Mouse (Mus musculus) kidney, postnatal 4 days (tissue): ENCODE measurements at regions not wholly inside any gene's neighbourhood (a gene's known extent, or its start where the extent isn't known, plus 50 kb on each side); places are given as distances from the start of the nearest gene placed in this dataset.

Experiments
- DNase-seq, 2 experiments: peaks; one replicate each; pipeline ENCODE4 v3.0.0; 2021; ENCODE audit warnings: mixed read lengths in 2 of 2

- peak in 1 of 2 experiments; percentile 17 for DNase-seq
Observed at GRCm38 (mm10) chr3:102311482-102312225, 107.2 kb upstream of the Vangl1 start.

GRCm38 (mm10) chr3:102310243-102310642, 105.8 kb upstream of the Vangl1 start:
- peak in 1 of 2 experiments; percentile 17 for DNase-seq

DNA sequence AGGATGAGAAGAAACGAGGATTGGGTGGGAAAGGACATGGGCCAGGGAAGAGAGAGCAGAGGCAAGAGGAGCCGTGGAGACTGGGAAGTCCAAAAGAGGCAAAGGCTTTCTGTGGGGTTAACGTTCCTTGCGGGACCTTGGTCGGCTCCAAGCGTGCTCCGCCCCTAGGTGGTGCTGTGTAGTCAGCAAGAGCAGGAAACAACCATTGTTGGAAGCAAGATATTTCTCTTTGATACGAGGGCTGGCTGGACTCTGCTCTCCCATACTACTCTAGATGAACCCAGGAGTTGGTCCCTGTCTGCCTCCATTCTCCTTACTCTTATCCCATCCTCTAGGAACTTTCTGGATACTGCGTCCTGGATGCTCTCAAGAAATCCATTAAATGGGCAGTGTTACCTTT, 105.3 kb upstream of the Vangl1 start:
- peak; percentile 90 to 91 for DNase-seq

GRCm38 (mm10) chr3:102307656-102308055, 103.2 kb upstream of the Vangl1 start:
- no peak for DNase-seq

DNA sequence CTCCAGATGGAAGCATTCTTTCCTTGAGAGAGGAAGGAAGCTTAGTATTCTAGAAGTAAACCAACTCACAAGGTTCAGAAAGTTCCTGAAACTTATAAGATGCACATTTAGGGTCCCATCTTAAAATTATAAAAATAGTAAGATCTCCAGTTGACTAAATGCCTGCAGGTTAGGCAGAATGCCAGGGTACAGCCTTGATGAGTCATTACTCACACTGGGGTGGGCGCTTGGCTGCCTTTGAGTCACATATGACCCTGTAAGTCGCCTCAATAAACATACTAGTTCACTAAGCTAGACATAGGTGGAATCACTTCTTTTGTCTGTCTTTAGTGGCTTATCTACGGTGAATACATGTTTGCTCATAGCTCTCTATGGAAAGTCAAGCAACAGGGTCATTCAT, 87.9 kb upstream of the Vangl1 start:
- DNase-seq: no peak

GRCm38 (mm10) chr3:102281983-102282382, 77.5 kb upstream of the Vangl1 start:
- peak in 1 of 2 experiments; percentile 14 for DNase-seq

DNA sequence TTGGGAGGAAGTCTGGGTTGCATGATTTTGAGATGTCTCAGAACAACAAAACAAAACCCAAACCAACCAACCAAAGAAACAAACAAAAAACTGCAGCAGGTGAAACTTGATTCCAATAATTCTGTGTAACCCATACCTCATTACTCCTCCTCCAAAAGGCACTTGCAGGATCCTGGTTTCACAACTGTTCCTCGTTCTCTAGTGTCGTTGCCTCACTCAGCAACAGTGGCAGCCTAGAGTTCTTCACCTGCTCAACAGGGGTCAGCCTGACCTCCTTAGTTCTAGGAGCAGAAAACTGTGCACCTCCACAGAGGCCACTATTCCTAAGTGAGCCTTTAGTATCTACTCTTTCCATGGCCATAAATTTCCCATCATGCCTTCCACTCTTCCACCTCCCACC, 72.3 kb upstream of the Vangl1 start:
- DNase-seq: no peak

- DNase-seq: no peak
Observed at GRCm38 (mm10) chr3:102276283-102276682, 71.8 kb upstream of the Vangl1 start.

DNA sequence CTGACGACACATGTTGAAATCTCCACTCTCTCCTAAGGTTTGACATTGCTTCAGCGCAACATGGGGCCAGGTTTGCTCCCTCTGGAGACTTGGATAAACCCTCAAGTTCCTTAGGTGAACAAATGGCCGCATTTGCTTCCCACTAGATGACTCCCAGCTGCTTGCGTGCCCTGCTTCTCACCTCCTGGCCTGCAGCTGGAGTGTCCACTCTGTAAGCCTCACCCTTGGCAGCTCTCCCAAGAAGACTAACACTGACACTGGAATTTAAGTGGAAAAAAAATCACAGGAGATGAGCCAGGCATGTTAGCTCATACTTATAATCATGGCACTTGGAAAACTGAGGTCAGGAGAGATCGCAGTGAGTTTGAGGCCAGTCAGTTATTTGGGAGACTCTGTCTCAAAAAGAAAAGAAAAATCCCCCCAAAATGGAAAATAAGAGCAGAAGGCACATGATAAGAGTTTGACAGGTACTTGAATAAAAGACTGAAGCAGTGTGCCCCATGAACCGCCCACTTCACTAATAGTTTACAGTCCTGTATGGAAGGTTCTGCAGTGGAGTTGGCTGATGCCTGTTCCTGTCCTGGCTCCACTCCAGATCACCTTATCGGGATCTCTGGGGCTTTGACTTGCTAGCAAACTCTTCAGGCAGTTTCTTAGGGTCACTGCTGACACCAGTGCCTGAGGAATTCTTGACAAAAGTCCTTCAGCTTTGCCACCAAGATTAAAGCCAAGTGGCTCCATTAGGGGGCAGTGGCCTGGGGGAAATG, 70.9 kb upstream of the Vangl1 start:
- DNase-seq: peak; percentile 44 to 57

GRCm38 (mm10) chr3:102270779-102271178, 66.3 kb upstream of the Vangl1 start:
- DNase-seq: no peak

GRCm38 (mm10) chr3:102270257-102270656, 65.8 kb upstream of the Vangl1 start:
- no peak for DNase-seq

DNA sequence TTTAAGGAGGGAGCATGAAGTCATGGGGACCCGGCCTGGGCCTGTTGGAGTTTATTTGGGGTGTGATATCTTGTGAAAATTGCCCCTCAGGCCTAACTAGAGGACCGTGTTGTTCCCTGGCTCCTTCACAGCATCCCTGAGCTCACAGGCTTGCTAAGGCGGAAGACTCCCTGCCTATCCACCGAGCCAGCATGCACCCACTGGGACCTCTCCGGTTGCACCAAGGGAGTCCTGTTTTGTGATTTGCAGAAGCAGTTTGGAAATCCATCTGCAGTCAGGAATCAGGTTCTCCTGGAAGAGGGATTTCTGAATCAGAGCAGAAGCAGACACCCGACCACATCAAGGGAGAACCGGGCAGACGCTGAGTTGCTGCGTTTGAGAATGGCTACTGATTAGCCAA, 61.6 kb upstream of the Vangl1 start:
- peak in 1 of 2 experiments; percentile 12 for DNase-seq

DNA sequence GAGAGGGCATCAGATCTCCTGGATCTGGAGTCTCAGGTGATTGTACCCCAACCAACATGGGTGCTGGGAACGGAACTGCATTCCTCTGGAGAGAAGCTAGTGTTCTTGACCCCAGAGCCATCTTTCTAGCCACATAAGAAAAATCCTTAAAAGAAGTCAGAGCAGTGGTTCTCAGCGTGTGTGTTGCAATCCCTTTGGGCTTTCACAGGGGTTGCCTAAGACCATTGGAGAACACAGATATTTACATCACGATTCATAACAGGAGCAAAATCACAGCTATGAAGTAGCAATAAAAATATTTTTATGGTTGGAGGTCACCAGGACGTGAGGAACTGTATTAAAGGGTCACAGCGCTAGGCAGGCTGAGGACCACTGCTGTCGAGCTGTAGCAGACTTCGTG, 60.7 kb upstream of the Vangl1 start:
- no peak for DNase-seq

DNA sequence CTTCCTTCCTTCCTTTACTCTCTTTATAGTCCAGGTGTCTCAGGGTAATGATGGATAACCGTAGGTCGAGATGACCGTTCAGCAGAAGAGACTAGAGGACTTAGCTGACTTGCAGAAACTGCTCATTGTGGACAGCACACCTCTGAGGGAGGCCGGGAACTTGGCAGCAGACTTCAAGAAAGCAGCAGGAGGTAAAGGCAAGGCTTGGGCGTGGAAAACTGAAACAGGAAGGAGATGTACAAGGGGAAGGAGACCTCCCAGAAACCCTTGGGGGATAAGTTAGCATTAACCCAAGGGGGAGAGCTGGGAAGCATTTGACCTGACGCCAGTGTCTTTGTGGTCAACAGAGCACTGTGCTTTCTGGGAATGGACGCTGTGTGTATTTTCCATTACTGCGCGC, 58.8 kb upstream of the Vangl1 start:
- DNase-seq: no peak

DNA sequence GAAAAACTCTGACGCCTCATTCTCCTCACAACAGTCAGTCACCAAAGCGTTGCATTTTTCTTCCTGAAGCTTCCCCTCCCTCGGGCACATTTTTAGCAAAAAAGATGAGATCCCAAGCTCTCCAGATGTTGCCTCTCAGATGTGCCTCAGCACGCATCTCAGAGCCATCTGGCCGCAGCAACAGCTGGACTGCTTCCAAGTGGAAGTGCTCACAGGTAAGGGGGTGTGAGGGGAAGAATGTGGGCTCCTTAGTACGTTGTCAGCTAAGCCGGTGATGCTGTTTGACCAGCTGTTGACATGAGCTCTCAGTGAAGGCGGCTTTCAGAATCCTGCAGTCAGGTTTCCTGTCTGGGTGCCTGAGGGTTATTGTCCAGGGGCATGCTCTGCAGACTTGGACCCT, 58.2 kb upstream of the Vangl1 start:
- DNase-seq: no peak

GRCm38 (mm10) chr3:102261517-102261916, 57.0 kb upstream of the Vangl1 start:
- no peak for DNase-seq
